Mouse (Mus musculus) liver, embryonic 13.5 days (tissue): Measurements from ENCODE around the gene Elp5. TPM values are rescaled to one million over a fixed set of nuclear protein-coding genes. Genes with fewer than 3 reads are reported as not detected.
"Not testable (repeated sequence)": the region's sequence is repeated elsewhere in the genome, so short reads cannot be mapped to it uniquely, and the experiment has no call there.

Experiments used
- ATAC-seq: fragments of 200-750 bp; cut with Nextera tagmentation; 2 replicates; pipeline ENCODE4 v1.8.0; 2017; ENCODE audit warnings: low read depth, mild to moderate bottlenecking, moderate number of reproducible peaks, moderate library complexity
- DNase-seq: peaks from one replicate; pipeline ENCODE4 v3.0.0; 2022
- H3K27ac ChIP-seq: fragments of 300-500 bp; sonication (generic); 2 replicates; pipeline ENCODE4 v1.5.1; 2015; ENCODE audit warnings: moderate library complexity, mild to moderate bottlenecking, inconsistent platforms
- H3K27me3 ChIP-seq: fragments of 300-500 bp; sonication (generic); 2 replicates; pipeline ENCODE4 v1.6.1; 2015; ENCODE audit warnings: mild to moderate bottlenecking, inconsistent platforms
- H3K36me3 ChIP-seq: fragments of 300-500 bp; sonication (generic); 2 replicates; pipeline ENCODE4 v1.6.1; 2015; ENCODE audit warnings: mild to moderate bottlenecking, inconsistent platforms
- H3K4me1 ChIP-seq: fragments of 300-500 bp; sonication (generic); replicated peaks from 2 replicates; pipeline ENCODE4 v1.6.1; 2015; ENCODE audit warnings: inconsistent platforms
- H3K4me2 ChIP-seq: fragments of 300-500 bp; sonication (generic); 2 replicates; pipeline ENCODE4 v1.6.1; 2015; ENCODE audit warnings: inconsistent platforms, mild to moderate bottlenecking, moderate library complexity
- H3K4me3 ChIP-seq: fragments of 300-500 bp; sonication (generic); replicated peaks from 2 replicates; pipeline ENCODE4 v1.5.1; 2015; ENCODE audit warnings: mild to moderate bottlenecking, inconsistent platforms
- H3K9ac ChIP-seq: fragments of 300-500 bp; sonication (generic); 2 replicates; pipeline ENCODE4 v1.6.1; 2015; ENCODE audit warnings: mild to moderate bottlenecking, inconsistent platforms
- H3K9me3 ChIP-seq: fragments of 300-500 bp; sonication (generic); replicated peaks from 2 replicates; pipeline ENCODE4 v1.6.1; 2016; ENCODE audit warnings: inconsistent platforms
- WGBS: fragments of 180-500 bp; shearing (Covaris S2); methylation state at CpG from one replicate; pipeline ENCODE4 v1.1.7; 2015; ENCODE audit not compliant: insufficient replicate concordance; 5-methylcytosine and 5-hydroxymethylcytosine counted together
- polyA plus RNA-seq: library from polyadenylated mRNA; unstranded; fragments of >200 nt; fragmentation: Nextera tagmentation; extraction: Ambion mirVana; gene quantifications from 2 replicates; pipeline ENCODE4 v1.2.1, GENCODE M21; 2015

Elp5 gene
- polyA plus RNA-seq, 1 experiment from 2014 or later, result 86.9 TPM

DNA sequence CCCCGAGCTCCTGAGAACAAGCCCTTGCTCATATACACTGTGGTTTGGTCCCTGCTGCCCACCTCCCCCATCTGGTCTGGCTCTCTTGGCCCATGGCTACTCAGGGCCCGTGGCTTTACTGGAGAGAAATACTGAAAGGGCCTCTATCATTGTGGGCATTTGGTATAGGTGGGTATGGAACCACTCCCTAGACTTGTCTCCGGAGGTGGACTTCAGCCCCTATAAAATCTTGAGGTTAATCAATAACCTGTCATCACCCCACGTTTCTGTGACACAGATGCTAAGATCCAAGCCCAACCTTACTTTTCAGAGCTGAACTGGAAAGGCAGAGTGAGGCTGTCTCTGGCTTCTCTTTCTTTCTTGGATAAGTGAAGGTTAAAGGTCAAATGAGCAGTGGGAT, 13.5 kb downstream of the Elp5 start:
- Histone ChIP-seq H3K27ac (no peak overlapping the region), H3K27me3 (peaks cover 48% of the 10 kb centered on the region), H3K9me3 (no peaks in the 10 kb centered on the region), H3K4me2 (no peak overlapping the region), H3K9ac (no peak overlapping the region), H3K36me3 (peaks cover 50% of the 10 kb centered on the region), H3K4me3 (no peak overlapping the region), H3K4me1 (peaks cover 29% of the 10 kb centered on the region)
- DNase-seq (no peak), ATAC-seq (no peak)
- 67% methylated on average over 4 of the region's 4 CpGs for WGBS

DNA sequence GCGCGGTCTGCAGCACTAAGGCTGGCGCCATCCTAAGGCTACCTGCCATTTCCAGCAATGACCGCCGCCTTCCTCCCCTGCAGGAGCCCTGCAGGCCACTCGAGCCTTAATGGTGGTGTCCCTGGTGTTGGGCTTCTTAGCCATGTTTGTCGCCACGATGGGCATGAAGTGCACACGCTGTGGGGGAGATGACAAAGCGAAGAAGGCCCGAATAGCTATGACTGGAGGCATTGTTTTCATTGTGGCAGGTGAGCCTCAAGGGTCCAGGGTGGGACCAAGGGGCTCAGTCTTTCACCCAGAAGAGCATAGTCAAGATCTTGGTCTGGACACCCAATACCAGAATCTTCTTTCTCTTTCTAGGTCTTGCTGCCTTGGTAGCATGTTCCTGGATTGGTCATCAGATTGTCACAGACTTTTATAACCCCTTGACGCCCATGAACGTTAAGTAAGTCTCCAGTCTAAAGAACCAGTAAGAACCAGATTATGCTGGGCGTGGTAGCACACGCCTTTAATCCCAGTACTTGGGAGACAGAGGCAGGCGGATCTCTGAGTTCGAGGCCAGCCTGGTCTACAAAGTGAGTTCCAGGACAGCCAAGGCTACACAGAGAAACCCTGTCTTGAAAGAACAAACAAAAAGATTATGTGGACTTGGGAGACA, 15.3 kb downstream of the Elp5 start:
- peak overlapping the region; percentile 47 for H3K4me3 ChIP-seq
- peak overlapping the region; percentile 68 for H3K4me2 ChIP-seq
- no peak overlapping the region for H3K27ac ChIP-seq
- peaks cover 32% of the 10 kb centered on the region for H3K36me3 ChIP-seq
- DNase-seq, result no peak
- H3K9me3 ChIP-seq, result no peaks in the 10 kb centered on the region
- 28% methylated on average over 17 of the region's 17 CpGs for WGBS
- peaks cover 29% of the 10 kb centered on the region for H3K4me1 ChIP-seq
- H3K27me3 ChIP-seq, result peaks cover 67% of the 10 kb centered on the region
- 0 out of 2 replicates have a peak overlapping the region, but pooled peaks have one; percentile 15 for H3K9ac ChIP-seq
- 0 out of 2 replicates have a peak, but pooled peaks have one; percentile 4 for ATAC-seq

DNA sequence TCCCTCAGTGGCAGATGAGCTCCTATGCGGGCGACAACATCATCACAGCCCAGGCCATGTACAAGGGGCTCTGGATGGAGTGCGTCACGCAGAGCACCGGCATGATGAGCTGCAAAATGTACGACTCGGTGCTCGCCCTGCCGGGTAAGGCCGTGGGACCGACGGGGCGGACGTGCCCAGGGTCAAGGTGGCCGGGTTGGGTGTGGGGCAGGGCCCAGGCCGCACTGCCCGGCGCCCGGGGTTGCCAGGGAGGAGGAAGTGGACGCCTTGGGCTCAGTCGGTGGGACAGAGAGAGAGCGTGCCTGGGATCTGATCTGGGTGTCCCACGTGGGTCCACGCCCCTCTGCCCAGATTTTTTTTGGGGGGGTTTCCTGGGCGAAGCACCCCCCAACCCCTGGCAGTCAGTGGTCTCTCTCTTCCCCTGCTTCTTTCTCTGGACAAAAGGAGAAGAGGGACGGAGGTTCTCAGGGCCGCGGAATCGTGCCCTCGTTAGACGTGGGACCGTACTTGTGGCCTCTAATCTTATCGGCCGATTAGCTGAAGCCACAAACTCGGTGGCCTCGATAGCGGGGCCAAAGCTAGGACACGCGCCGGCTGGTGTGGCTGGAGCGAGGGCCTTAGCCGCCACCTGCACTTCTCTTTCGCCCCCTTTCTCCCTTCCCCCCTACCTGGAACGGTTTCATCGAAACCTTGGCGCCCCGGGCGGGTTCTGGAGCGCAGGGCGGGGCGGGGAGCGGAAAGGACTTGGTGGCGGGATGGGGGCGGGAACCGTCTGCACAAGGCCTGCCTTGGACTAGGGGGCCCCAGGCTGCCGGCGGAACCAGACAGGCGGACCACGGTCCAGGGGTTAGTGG, 16.1 kb downstream of the Elp5 start:
- peaks cover 74% of the 10 kb centered on the region for H3K27me3 ChIP-seq
- no peak for DNase-seq

DNA sequence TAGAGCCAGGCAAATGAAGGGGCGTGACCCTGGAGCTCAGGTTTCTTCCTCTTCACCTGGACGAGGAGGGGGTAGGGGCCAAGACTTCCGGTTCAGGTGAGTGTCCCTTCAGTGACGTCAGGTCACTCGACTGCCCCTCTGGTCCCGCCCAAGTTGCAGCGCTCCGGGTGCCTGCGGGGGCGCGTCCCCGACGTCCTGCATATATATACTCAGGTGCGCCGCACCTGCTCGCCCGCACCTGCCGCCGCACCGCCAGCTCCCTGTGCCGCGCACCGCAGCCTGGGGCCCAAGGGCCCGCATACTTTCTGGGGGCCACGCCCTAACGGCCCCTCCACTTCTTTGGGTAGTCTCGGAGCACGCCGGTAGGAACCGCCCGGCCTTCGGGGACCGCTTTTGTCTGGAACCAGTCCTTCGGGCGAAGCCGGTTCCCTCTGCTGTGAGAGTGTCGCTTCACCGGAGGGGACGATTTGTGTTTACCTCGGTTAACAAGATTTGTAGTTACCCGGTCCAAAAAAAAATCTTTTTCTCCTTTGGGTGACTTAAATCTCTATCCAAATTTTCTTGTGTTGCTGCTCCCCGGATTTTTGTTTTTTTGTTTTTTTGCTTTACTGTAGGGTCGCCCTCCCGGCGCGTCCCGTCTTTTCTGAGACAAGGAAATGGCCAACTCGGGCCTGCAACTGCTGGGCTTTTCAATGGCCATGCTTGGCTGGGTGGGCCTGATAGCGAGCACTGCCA, 16.9 kb downstream of the Elp5 start:
- DNase-seq (no peak), ATAC-seq (no peak)
- H3K4me3 ChIP-seq, result peak overlapping the region; percentile 47
- H3K27ac ChIP-seq, result no peak overlapping the region
- 3% methylated on average over 49 of the region's 49 CpGs for WGBS
- H3K4me2 ChIP-seq, result peak overlapping the region; percentile 68
- peaks cover 23% of the 10 kb centered on the region for H3K36me3 ChIP-seq
- H3K9me3 ChIP-seq, result no peaks in the 10 kb centered on the region
- peaks cover 29% of the 10 kb centered on the region for H3K4me1 ChIP-seq
- H3K9ac ChIP-seq, result no peak overlapping the region
- H3K27me3 ChIP-seq, result peaks cover 81% of the 10 kb centered on the region

More for the DNA sequence above, 16.1 kb downstream of the Elp5 start:
- Histone ChIP-seq H3K4me3 (peak overlapping the region; percentile 47), H3K4me1 (peaks cover 29% of the 10 kb centered on the region), H3K4me2 (peak overlapping the region; percentile 68), H3K9ac (0 out of 2 replicates have a peak overlapping the region, but pooled peaks have one; percentile 15), H3K9me3 (no peaks in the 10 kb centered on the region), H3K36me3 (peaks cover 27% of the 10 kb centered on the region), H3K27ac (no peak overlapping the region)
- 2% methylated on average over 59 of the region's 59 CpGs for WGBS
- ATAC-seq, result peak; percentile 63

DNA sequence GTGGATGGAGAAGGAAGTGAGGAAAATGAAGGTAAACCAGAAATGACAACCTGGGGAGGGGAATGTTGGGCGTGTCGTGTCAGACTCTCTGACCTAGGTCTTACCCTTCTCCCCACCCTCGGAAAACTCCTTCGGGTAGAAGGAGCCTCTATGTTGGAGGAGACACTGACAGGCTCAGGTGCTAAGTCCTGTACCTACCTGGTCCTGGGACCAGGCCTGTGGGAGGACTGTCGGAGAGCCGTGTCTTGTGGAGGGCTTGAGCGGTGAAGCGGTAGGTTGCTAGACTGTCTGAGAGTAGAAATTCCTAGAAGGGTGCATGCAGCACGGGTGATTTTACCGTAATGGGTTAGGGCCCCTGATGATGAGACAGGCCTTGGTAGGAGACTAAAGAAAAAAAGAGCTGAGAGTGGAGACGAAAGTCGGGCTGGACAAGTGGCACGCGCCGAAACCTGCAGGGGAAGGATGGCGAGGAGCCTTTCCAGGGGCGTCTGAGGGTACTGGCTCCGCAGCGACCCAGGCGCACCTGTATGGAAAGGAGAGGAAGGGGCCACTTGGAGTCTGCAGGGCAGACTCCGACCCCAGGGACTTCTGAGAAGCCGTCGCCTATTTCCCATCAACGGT, 17.6 kb downstream of the Elp5 start, which contains the start of gene Cldn7:
Gene Cldn7 (plus strand): TSS at position 130 of the 621 bp plus-strand sequence.
- peaks cover 87% of the 10 kb centered on the region for H3K27me3 ChIP-seq
- 13% methylated on average over 24 of the region's 24 CpGs for WGBS
- DNase-seq, result no peak
- no peak within 1 kb of the TSS for H3K27ac ChIP-seq
- peaks cover 29% of the 10 kb centered on the region for H3K4me1 ChIP-seq
- H3K9ac ChIP-seq, result no peak within 1 kb of the TSS
- peak within 1 kb of the TSS; percentile 47 for H3K4me3 ChIP-seq
- H3K9me3 ChIP-seq, result no peaks in the 10 kb centered on the region
- peak within 1 kb of the TSS; percentile 42 for H3K4me2 ChIP-seq
- peaks cover 17% of the 10 kb centered on the region for H3K36me3 ChIP-seq
- no peak for ATAC-seq

DNA sequence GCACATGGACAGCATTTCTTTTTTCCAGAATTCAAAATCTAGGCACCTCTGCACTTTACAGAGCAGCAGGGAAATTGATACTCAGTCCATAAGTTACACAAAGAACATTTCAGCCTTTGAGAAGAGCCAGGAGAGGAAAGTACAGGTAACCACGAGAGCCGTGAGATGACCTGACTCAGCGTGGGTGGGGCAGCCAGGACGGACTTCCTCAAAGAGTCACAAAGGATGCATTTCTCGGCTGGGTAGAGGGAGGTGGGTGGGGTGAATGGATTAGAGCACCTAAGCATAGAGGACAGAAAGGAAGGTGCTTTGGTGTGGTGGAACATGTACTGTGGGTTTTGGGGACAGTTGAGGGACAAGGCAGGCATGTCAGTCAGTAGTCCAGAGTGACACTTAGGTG, 20.5 kb downstream of the Elp5 start:
- no peak for DNase-seq
- no peak for ATAC-seq
- H3K9me3 ChIP-seq, result no peaks in the 10 kb centered on the region
- no peak overlapping the region for H3K27ac ChIP-seq
- H3K4me2 ChIP-seq, result no peak overlapping the region
- no peak overlapping the region for H3K4me3 ChIP-seq
- WGBS, result 15% methylated on average over 5 of the region's 5 CpGs
- H3K27me3 ChIP-seq, result peaks cover 92% of the 10 kb centered on the region
- H3K36me3 ChIP-seq, result no peaks in the 10 kb centered on the region
- peaks cover 19% of the 10 kb centered on the region for H3K4me1 ChIP-seq
- H3K9ac ChIP-seq, result no peak overlapping the region

DNA sequence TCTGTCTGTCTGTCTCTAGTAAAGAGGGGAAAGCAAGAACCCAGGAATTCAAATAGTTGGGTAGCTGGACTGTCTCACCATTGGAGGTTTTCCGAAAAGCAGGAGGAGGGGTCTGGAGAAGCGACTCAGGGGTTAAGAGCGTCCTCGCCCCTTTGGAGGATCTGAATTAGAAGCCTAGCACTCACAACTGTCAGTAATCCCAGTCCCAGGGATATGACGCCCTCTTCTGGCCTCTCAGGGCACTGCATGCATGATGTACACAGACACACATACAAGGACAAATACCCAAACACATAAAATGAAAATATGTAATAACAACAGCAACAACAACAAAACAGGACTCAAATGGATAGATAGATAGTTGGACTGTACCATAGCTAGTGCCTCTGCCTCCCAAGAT, 21.7 kb downstream of the Elp5 start:
- Histone ChIP-seq H3K4me1 (peaks cover 7% of the 10 kb centered on the region), H3K9ac (no peak overlapping the region), H3K4me3 (no peak overlapping the region), H3K36me3 (no peaks in the 10 kb centered on the region), H3K27ac (no peak overlapping the region), H3K4me2 (no peak overlapping the region), H3K27me3 (peaks cover 90% of the 10 kb centered on the region), H3K9me3 (no peaks in the 10 kb centered on the region)
- WGBS, result 24% methylated on average over 5 of the region's 5 CpGs
- DNase-seq, result no peak
- no peak for ATAC-seq

DNA sequence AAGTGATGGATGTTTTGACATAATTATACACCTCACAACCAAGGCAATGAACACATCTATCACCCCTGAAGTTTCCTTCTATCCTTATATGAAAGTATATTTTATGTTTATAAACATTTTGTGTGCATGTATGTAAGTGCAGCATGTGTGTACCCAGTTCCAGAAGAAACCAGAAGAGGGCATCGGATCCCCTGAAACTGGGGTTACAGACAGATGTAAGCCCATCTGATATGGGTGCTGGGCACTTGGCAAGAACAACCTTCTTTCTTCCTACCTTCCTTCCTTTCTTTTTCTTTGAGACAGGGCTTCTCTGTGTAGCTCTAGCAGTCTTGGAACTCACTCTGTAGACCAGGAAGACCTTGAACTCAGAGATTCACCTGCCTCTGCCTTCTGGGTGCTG, 26.1 kb downstream of the Elp5 start:
- no peak for ATAC-seq
- Histone ChIP-seq H3K27me3 (peaks cover 72% of the 10 kb centered on the region), H3K4me1 (peaks cover 7% of the 10 kb centered on the region; the same call in 1 of the 2 replicates), H3K4me2 (no peak overlapping the region), H3K9ac (no peak overlapping the region), H3K36me3 (no peaks in the 10 kb centered on the region), H3K27ac (no peak overlapping the region), H3K9me3 (no peaks in the 10 kb centered on the region), H3K4me3 (no peak overlapping the region)
- DNase-seq, result no peak
- 77% methylated on average over 1 of the region's 1 CpGs for WGBS

DNA sequence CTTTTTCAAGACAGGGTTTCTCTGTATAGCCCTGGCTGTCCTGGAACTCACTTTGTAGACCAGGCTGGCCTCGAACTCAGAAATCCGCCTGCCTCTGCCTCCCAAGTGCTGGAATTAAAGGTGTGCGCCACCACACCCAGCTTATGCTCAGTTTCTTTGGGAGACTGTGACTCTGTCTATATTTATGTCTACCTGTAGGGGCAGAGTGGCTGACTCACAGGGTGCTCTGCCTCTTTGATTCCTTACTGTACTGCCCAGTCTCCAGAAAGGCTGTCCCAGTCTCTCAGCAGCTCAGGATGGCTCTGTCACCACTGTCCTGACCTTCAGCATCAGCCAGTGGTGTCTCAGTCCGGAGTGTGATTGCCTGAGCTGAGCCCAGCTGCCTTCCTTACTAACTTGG, 26.7 kb downstream of the Elp5 start:
- not testable (repeated sequence) for H3K9me3 ChIP-seq, ATAC-seq, H3K4me3 ChIP-seq, H3K4me2 ChIP-seq, H3K9ac ChIP-seq, H3K27ac ChIP-seq, H3K36me3 ChIP-seq, DNase-seq, H3K4me1 ChIP-seq
- WGBS, result 53% methylated on average over 4 of the region's 4 CpGs
- H3K27me3 ChIP-seq, result peaks cover 71% of the 10 kb centered on the region

DNA sequence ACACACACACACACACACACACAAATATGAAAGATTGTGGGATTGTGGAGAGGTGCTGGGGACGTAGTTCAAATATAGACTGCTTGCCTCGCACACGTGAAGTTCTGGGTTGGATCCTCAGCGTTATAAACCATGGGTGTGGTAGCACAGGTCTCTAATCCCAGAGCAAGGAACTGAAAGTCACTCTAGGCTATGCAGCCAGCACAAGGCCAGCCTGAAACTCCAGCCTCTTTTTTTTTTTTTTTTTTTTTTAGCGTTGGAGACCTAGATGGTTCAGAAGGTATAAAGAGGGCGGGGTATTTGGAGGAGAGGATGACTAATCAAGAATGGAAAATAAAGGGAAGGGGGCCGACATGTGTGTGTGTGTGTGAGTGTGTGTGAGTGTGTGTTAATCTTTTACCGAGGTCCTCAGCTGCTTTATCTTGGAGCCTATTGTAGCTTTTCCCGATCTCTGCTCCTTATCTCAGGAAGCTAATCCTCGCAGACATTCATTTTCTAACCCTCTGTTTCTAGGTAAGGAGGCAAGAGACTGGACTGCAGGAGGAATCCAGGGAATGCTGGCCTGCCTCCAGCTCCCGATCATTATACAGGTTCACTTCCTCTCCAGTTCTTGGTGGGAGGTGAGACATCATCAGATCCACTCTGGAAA, 28.9 kb downstream of the Elp5 start:
- DNase-seq (no peak), ATAC-seq (no peak)
- no peak overlapping the region for H3K27ac ChIP-seq
- no peaks in the 10 kb centered on the region for H3K9me3 ChIP-seq
- WGBS, result 33% methylated on average over 11 of the region's 11 CpGs
- no peak overlapping the region for H3K9ac ChIP-seq
- no peak overlapping the region for H3K4me3 ChIP-seq
- peaks cover 60% of the 10 kb centered on the region for H3K27me3 ChIP-seq
- no peak overlapping the region for H3K4me2 ChIP-seq
- H3K36me3 ChIP-seq, result no peaks in the 10 kb centered on the region
- H3K4me1 ChIP-seq, result peaks cover 16% of the 10 kb centered on the region
